Mouse (Mus musculus) left cerebral cortex, postnatal 36 days (tissue): ENCODE measurements around the gene Urb1. TPM values are rescaled to one million over a fixed set of nuclear protein-coding genes. Genes with fewer than 3 reads are reported as not detected.

Experiments used
- DNase-seq, 2 experiments: peaks; one replicate each; pipeline ENCODE4 v3.0.0; 2021 to 2022; ENCODE audit warnings: low spot score in 2 of 2, mixed read lengths in 1 of 2
- intact Hi-C: fragments of 180-260 bp; cut with DNase I; formaldehyde crosslinking; loops from one replicate; pipeline ENCODE4 v1.15.1; 2025
- total RNA-seq, 2 experiments: library from RNA; stranded (reverse); gene quantifications; 2 replicates each; pipeline ENCODE4 v1.2.3; 2021

Gene Urb1
- total RNA-seq, 2 experiments from 2014 or later, result 19.0 to 21.0 TPM

GRCm38 (mm10) chr16:90783302-90783701 is 26.9 kb downstream of the Urb1 start:
- no peak for DNase-seq
- intact Hi-C loops, result no loop called here

GRCm38 (mm10) chr16:90779783-90780182 is 30.4 kb downstream of the Urb1 start:
- DNase-seq, result no peak
- intact Hi-C loops, result no loop called here

- no peak for DNase-seq
- intact Hi-C loops, result no loop called here
These were observed 34.2 kb downstream of the Urb1 start for GRCm38 (mm10) chr16:90775946-90776520.

- intact Hi-C loops, result no loop called here
- DNase-seq, result no peak
These were observed 35.6 kb downstream of the Urb1 start for GRCm38 (mm10) chr16:90774646-90775045.

GRCm38 (mm10) chr16:90774216-90774615 is 36.0 kb downstream of the Urb1 start:
- intact Hi-C loops, result no loop called here
- no peak for DNase-seq

- intact Hi-C loops, result no loop called here
- DNase-seq, result no peak
These were observed 43.2 kb downstream of the Urb1 start for GRCm38 (mm10) chr16:90766919-90767454.

GRCm38 (mm10) chr16:90765195-90765877 is 44.9 kb downstream of the Urb1 start:
- intact Hi-C loops, result no loop called here
- no peak for DNase-seq

GRCm38 (mm10) chr16:90760515-90760914 is 49.7 kb downstream of the Urb1 start:
- no peak for DNase-seq

GRCm38 (mm10) chr16:90759335-90759734 is 50.9 kb downstream of the Urb1 start:
- DNase-seq, result no peak
- intact Hi-C loops, result no loop called here

More at GRCm38 (mm10) chr16:90760515-90760914, 49.7 kb downstream of the Urb1 start:
- intact Hi-C loops, result no loop called here

GRCm38 (mm10) chr16:90753386-90753941 is 56.7 kb downstream of the Urb1 start:
- no peak for DNase-seq
- intact Hi-C loops, result no loop called here

GRCm38 (mm10) chr16:90748169-90748568 is 62.0 kb downstream of the Urb1 start:
- intact Hi-C loops, result no loop called here
- no peak for DNase-seq

GRCm38 (mm10) chr16:90747143-90747542 is 63.1 kb downstream of the Urb1 start:
- peak; percentile 31 to 33 for DNase-seq
- intact Hi-C loops, result no loop called here

GRCm38 (mm10) chr16:90738092-90738956 is 71.9 kb downstream of the Urb1 start, which contains the start of gene Mrap:
Mrap (plus strand) TSS chr16:90738207.
- intact Hi-C loops, result no loop called here
- no peak for DNase-seq

- intact Hi-C loops, result no loop called here
- no peak for DNase-seq
These were observed 73.4 kb downstream of the Urb1 start for GRCm38 (mm10) chr16:90736672-90737270.

- DNase-seq, result no peak
- intact Hi-C loops, result no loop called here
These were observed 74.6 kb downstream of the Urb1 start for GRCm38 (mm10) chr16:90735611-90736010.

- DNase-seq, result peak; percentile 95 to 96
- intact Hi-C loops, result loop anchor here (1.0 kb wide), 1 partner anchor 207 kb away; no protein-coding TSS in a partner anchor
These were observed 82.7 kb downstream of the Urb1 start, which contains the start of gene Mis18a for GRCm38 (mm10) chr16:90727233-90728115. Mis18a (minus strand) TSS chr16:90727404.

- DNase-seq, result no peak
- intact Hi-C loops, result loop anchor here (1.0 kb wide), 1 partner anchor 208 kb away; no protein-coding TSS in a partner anchor
These were observed 83.5 kb downstream of the Urb1 start for GRCm38 (mm10) chr16:90726600-90727227.

- intact Hi-C loops, result no loop called here
These were observed 86.2 kb downstream of the Urb1 start for GRCm38 (mm10) chr16:90724051-90724450.

More at GRCm38 (mm10) chr16:90724051-90724450, 86.2 kb downstream of the Urb1 start:
- no peak for DNase-seq
